8 mouse cellular contexts compared by ENCODE assay signal in the genomic region with DNA sequence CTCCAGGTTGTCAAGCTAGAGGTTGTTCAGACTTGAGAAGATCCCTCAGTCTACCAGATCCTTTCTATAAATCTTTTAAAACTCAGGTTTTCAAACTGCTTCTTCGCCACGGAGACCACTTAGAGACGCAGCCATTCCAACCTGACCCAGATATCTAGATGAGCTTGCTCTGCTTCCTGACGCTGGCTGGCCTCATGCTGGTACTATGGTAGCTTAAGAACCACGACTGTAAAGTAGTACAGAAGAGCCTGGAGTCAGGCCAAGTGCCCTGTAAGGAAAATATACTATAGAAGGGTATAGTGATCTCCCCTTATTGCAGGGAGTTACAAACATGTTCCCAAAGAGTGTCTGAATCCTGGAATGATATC. TPM values are rescaled to one million over a fixed set of nuclear protein-coding genes. Genes with fewer than 3 reads are reported as not detected.
DNase-seq lines count a peak whose midpoint lies in the region; ATAC-seq lines count a peak whose summit lies in the region.

No protein-coding gene starts in this region.

- peak overlapping the region; percentile 61 for H3K4me2 ChIP-seq in kidney, embryonic 14.5 days (replicated peaks; ENCODE audit: low read depth, low read length)
- peak overlapping the region; percentile 87 for H3K4me2 ChIP-seq in midbrain, embryonic 12.5 days (replicated peaks)

- H3K27ac ChIP-seq in kidney, embryonic 14.5 days (ENCODE audit: low read depth, low read length), result no peak overlapping the region; the same call in 1 of the 2 replicates
- H3K27ac ChIP-seq in hindbrain, embryonic 10.5 days, result peak overlapping the region; percentile 88
- H3K27ac ChIP-seq in midbrain, embryonic 12.5 days (replicated peaks), result no peak overlapping the region

- H3K27me3 ChIP-seq in kidney, embryonic 14.5 days (ENCODE audit: control insufficient read depth, insufficient read depth, low read length), result peaks cover 5% of the 10 kb centered on the region; the same call in 1 of the 2 replicates
- H3K27me3 ChIP-seq in hindbrain, embryonic 10.5 days (ENCODE audit: insufficient read depth, poor library complexity, severe bottlenecking), result peaks cover 23% of the 10 kb centered on the region
- H3K27me3 ChIP-seq in midbrain, embryonic 12.5 days, result peaks cover 7% of the 10 kb centered on the region

- peak overlapping the region; percentile 57 for H3K4me3 ChIP-seq in kidney, embryonic 14.5 days (ENCODE audit: low read length)
- peak overlapping the region; percentile 68 for H3K4me3 ChIP-seq in hindbrain, embryonic 10.5 days
- peak overlapping the region; percentile 58 for H3K4me3 ChIP-seq in midbrain, embryonic 12.5 days

- H3K9ac ChIP-seq in kidney, embryonic 14.5 days (ENCODE audit: low read depth, low read length), result peak overlapping the region; percentile 72; the same call in 1 of the 2 replicates
- H3K9ac ChIP-seq in midbrain, embryonic 12.5 days (replicated peaks), result peak overlapping the region; percentile 63

- DNase-seq in kidney, adult 9 months, result no peak
- peak; percentile 55 for DNase-seq in NIH3T3 (ENCODE audit: low read depth)
- DNase-seq in hindbrain, embryonic 10.5 days (ENCODE audit: low spot score), result no peak
- DNase-seq in urinary bladder, postnatal 4 days (ENCODE audit: low spot score in 2 of 2), result no peak
- no peak for DNase-seq in ovary, postnatal 10 days (ENCODE audit: low spot score)

- peaks cover 8% of the 10 kb centered on the region; the same call in 1 of the 2 replicates for H3K4me1 ChIP-seq in kidney, embryonic 14.5 days (ENCODE audit: control insufficient read depth, insufficient read depth, low read length)
- peaks cover 21% of the 10 kb centered on the region for H3K4me1 ChIP-seq in hindbrain, embryonic 10.5 days (replicated peaks)
- 0 out of 2 replicates have a peak, but pooled peaks cover 5% of the 10 kb centered on the region for H3K4me1 ChIP-seq in midbrain, embryonic 12.5 days

- WGBS in kidney, embryonic 14.5 days, result 15% methylated on average over 5 of the region's 5 CpGs
- WGBS in hindbrain, embryonic 10.5 days, result 20% methylated on average over 5 of the region's 5 CpGs
- WGBS in midbrain, embryonic 12.5 days, result 19% methylated on average over 5 of the region's 5 CpGs

- H3K36me3 ChIP-seq in kidney, embryonic 14.5 days (ENCODE audit: control insufficient read depth, insufficient read depth, low read length), result no peaks in the 10 kb centered on the region
- no peaks in the 10 kb centered on the region for H3K36me3 ChIP-seq in hindbrain, embryonic 10.5 days
- no peaks in the 10 kb centered on the region for H3K36me3 ChIP-seq in midbrain, embryonic 12.5 days

- no peaks in the 10 kb centered on the region for H3K9me3 ChIP-seq in kidney, embryonic 14.5 days (ENCODE audit: control insufficient read depth, low read length)
- no peaks in the 10 kb centered on the region for H3K9me3 ChIP-seq in hindbrain, embryonic 10.5 days
- no peaks in the 10 kb centered on the region for H3K9me3 ChIP-seq in midbrain, embryonic 12.5 days

- no peak for ATAC-seq in kidney, embryonic 14.5 days (ENCODE audit: low FRiP score, low TSS enrichment)
- no peak for ATAC-seq in midbrain, embryonic 12.5 days (ENCODE audit: low FRiP score, low read depth)
- ATAC-seq in erythroid progenitor cell, adult 5-6 weeks (replicated peaks; ENCODE audit: low FRiP score, poor library complexity, severe bottlenecking), result no peak

RNA-seq across cellular contexts. Expression of gene Slc41a3, which starts 0.8 kb away (rescaled TPM):
- polyA plus RNA-seq in kidney, embryonic 14.5 days (2014; fragmentation: Nextera tagmentation; extraction: Ambion mirVana), result 4.2 and 7.2 TPM in 2 replicates
- polyA plus RNA-seq in hindbrain, embryonic 10.5 days (2016; fragmentation: Nextera tagmentation; extraction: Ambion mirVana), result 2.8 and 3.6 TPM in 2 replicates
- polyA plus RNA-seq in midbrain, embryonic 12.5 days (2016; fragmentation: Nextera tagmentation; extraction: Ambion mirVana), result 2.5 and 3.1 TPM in 2 replicates
- 3.2 and 3.4 TPM in 2 replicates for total RNA-seq in erythroid progenitor cell, adult 5-6 weeks (2015; ENCODE audit: low replicate concordance)
- 1.0 and 5.3 TPM in 2 replicates for total RNA-seq in erythroid progenitor cell, adult 5-6 weeks (2017; ENCODE audit: low replicate concordance)
